Mouse (Mus musculus) testis, adult 2 months (tissue): Measurements from ENCODE around the gene Zfp169. TPM values are rescaled to one million over a fixed set of nuclear protein-coding genes. Genes with fewer than 3 reads are reported as not detected.

ENCODE experiments used
- H3K27ac ChIP-seq: fragments of 200-500 bp; 2 replicates; pipeline ENCODE4 v1.5.1; 2012; ENCODE audit warnings: low read depth, low read length; ENCODE audit not compliant: control insufficient read depth, insufficient read depth
- H3K27me3 ChIP-seq: fragments of 200-500 bp; 2 replicates; pipeline ENCODE4 v1.6.1; 2012; ENCODE audit warnings: mild to moderate bottlenecking, low read length, moderate library complexity; ENCODE audit not compliant: control insufficient read depth, insufficient read depth
- H3K36me3 ChIP-seq: fragments of 200-500 bp; 2 replicates; pipeline ENCODE4 v1.6.1; 2012; ENCODE audit warnings: mild to moderate bottlenecking, low read length; ENCODE audit not compliant: control insufficient read depth, insufficient read depth
- H3K4me1 ChIP-seq: fragments of 200-500 bp; 2 replicates; pipeline ENCODE4 v1.6.1; 2012; ENCODE audit warnings: low read length; ENCODE audit not compliant: control insufficient read depth, insufficient read depth
- H3K4me3 ChIP-seq: fragments of 200-500 bp; 2 replicates; pipeline ENCODE4 v1.5.1; 2012; ENCODE audit warnings: low read depth, mild to moderate bottlenecking, low read length, moderate library complexity, mixed read lengths; ENCODE audit not compliant: control insufficient read depth
- CTCF ChIP-seq: fragments of 200-500 bp; IDR thresholded peaks from 2 replicates; pipeline ENCODE4 v1.5.1; 2012; ENCODE audit warnings: low read depth, mild to moderate bottlenecking, inconsistent platforms, low read length, moderate library complexity; ENCODE audit not compliant: control insufficient read depth, insufficient read depth, insufficient replicate concordance
- POLR2A ChIP-seq: fragments of 200-500 bp; IDR thresholded peaks from 2 replicates; pipeline ENCODE4 v1.6.1; 2012; ENCODE audit warnings: low read depth, mild to moderate bottlenecking, inconsistent platforms, low read length, moderate library complexity; ENCODE audit not compliant: control insufficient read depth
- polyA plus RNA-seq: library from polyadenylated mRNA; depleted of rRNA; stranded (reverse); fragments of >200 nt; gene quantifications from 2 replicates; pipeline ENCODE4 v1.2.3, GENCODE M21; 2012

Zfp169 gene
- polyA plus RNA-seq, 1 experiment, result 11.5 TPM

DNA sequence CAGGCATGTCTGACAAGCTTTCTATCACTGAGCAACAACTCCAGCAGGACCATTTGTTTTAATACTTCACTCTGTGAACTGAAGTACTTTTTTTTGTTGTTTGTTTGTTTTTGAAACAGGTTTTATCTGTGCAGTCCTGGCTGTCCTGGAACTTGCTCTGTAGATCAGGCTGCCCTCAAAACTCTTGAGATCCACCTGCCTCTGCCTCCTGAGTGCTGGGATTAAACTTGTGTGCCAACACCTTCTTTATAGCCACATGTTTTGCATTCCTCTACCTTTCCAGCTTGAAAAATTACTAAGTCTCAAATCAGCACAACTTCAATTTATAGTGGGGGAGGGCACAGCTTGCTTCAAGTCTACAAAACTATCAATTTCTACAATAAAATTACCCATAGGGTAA, 31.1 kb upstream of the Zfp169 start:
- H3K36me3 ChIP-seq, result no peaks in the 10 kb centered on the region
- TF ChIP-seq POLR2A (no peak), CTCF (no peak)
- no peak overlapping the region for H3K27ac ChIP-seq
- no peaks in the 10 kb centered on the region for H3K27me3 ChIP-seq
- H3K4me1 ChIP-seq, result no peaks in the 10 kb centered on the region
- H3K4me3 ChIP-seq, result peak overlapping the region; percentile 43; the same call in 1 of the 2 replicates

- no peak overlapping the region for H3K27ac ChIP-seq
- no peaks in the 10 kb centered on the region for H3K36me3 ChIP-seq
- H3K4me1 ChIP-seq, result no peaks in the 10 kb centered on the region
- no peak overlapping the region for H3K4me3 ChIP-seq
- no peak for TF ChIP-seq POLR2A
- TF ChIP-seq CTCF, result no peak
- H3K27me3 ChIP-seq, result no peaks in the 10 kb centered on the region
Observed at GRCm38 (mm10) chr13:48540488-48540887, 27.2 kb upstream of the Zfp169 start.

DNA sequence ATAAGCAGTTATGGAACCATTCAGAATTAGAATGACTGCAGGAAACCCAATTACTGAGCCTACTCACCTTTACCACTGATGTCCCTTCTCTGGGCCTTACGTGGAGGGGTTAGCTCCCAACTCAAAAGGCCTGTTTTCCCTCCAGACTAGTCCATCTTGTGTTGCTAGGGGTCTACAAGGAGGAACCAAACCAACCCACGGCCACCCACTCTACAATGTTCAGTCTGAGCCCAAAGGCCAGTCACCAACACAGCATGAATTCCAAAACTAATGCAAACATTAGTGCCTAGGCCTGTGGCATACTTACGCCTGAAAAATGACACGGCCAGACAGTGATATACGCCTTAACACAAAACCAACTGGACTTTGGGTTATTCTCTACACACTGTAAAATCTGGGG, 20.2 kb upstream of the Zfp169 start:
- no peak overlapping the region for H3K27ac ChIP-seq
- no peaks in the 10 kb centered on the region for H3K36me3 ChIP-seq
- TF ChIP-seq POLR2A (no peak), CTCF (no peak)
- no peak overlapping the region for H3K4me3 ChIP-seq
- peaks cover 2% of the 10 kb centered on the region; the same call in 1 of the 2 replicates for H3K4me1 ChIP-seq
- no peaks in the 10 kb centered on the region for H3K27me3 ChIP-seq

- peaks cover 2% of the 10 kb centered on the region; the same call in 1 of the 2 replicates for H3K4me1 ChIP-seq
- H3K27me3 ChIP-seq, result no peaks in the 10 kb centered on the region
- no peak for TF ChIP-seq CTCF
- no peak for TF ChIP-seq POLR2A
- H3K27ac ChIP-seq, result no peak overlapping the region
- H3K4me3 ChIP-seq, result no peak overlapping the region
- H3K36me3 ChIP-seq, result no peaks in the 10 kb centered on the region
Observed at GRCm38 (mm10) chr13:48531448-48531847, 18.2 kb upstream of the Zfp169 start.

- no peaks in the 10 kb centered on the region for H3K36me3 ChIP-seq
- peaks cover 2% of the 10 kb centered on the region; the same call in 1 of the 2 replicates for H3K4me1 ChIP-seq
- no peak for TF ChIP-seq CTCF
- TF ChIP-seq POLR2A, result no peak
- no peak overlapping the region for H3K4me3 ChIP-seq
- H3K27ac ChIP-seq, result no peak overlapping the region
- no peaks in the 10 kb centered on the region for H3K27me3 ChIP-seq
Observed at GRCm38 (mm10) chr13:48530685-48531084, 17.4 kb upstream of the Zfp169 start.

DNA sequence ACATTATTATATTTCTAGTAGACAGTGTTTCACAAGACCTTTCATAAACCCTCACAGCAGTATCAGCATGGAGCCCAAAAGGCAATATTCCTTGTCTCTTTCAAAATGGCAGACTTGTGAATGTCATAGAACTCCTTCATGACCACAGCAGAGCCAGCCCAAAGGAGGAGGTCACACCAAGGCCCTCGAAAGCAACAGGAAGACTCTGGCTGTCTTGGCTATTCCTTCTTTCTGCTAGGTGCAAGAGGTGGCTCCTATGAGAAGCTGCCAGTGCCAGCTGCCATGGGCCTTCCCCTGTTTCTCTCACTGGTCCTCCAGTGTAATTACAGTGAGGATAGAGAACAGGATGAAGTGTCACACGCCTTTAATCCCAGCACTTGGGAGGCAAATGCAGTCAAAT, 15.8 kb upstream of the Zfp169 start:
- H3K27me3 ChIP-seq, result no peaks in the 10 kb centered on the region
- TF ChIP-seq POLR2A (no peak), CTCF (no peak)
- no peak overlapping the region for H3K4me3 ChIP-seq
- H3K36me3 ChIP-seq, result no peaks in the 10 kb centered on the region
- H3K27ac ChIP-seq, result no peak overlapping the region
- peaks cover 2% of the 10 kb centered on the region; the same call in 1 of the 2 replicates for H3K4me1 ChIP-seq

DNA sequence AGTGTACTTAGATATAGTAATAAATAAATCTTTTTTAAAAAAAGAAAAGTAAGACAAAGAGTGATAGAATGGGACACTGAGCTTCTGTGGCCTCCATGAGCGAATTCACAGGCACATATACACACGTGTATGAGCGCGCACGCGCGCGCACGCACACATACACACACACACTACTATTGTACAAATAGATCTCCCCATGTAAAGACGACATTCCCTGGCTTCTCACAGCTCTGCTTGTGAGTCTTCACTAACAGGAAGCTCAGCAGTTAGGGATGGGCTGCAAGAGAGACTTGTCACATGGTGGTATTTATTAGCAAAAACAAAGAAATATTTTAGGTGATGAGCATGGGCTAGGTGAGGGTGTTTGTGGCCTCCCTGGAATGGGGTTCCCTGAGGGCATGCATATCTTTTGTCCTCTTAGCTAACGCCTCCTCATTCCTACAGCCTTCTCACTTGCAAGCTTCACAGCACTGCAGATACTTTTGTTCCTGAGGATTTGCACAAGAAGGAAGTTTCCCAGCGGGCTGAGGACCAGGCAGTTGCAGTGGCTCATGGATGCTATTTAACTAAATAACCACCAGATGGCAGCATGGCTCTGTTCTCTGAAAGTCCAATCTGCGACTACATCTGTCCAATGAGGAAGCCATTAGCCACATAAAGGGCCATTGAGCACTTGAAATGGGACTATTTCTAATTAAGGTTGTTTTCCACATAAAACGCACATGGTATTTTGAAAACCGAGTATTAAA, 15.0 kb upstream of the Zfp169 start:
- H3K4me1 ChIP-seq, result peaks cover 2% of the 10 kb centered on the region; the same call in 1 of the 2 replicates
- H3K27ac ChIP-seq, result no peak overlapping the region
- no peak overlapping the region for H3K4me3 ChIP-seq
- H3K36me3 ChIP-seq, result no peaks in the 10 kb centered on the region
- TF ChIP-seq POLR2A (no peak), CTCF (peak; percentile 50; the same call in 1 of the 2 replicates)
- H3K27me3 ChIP-seq, result no peaks in the 10 kb centered on the region
